Comparison of ENCODE assay signal across 8 mouse cellular contexts in the genomic region with DNA sequence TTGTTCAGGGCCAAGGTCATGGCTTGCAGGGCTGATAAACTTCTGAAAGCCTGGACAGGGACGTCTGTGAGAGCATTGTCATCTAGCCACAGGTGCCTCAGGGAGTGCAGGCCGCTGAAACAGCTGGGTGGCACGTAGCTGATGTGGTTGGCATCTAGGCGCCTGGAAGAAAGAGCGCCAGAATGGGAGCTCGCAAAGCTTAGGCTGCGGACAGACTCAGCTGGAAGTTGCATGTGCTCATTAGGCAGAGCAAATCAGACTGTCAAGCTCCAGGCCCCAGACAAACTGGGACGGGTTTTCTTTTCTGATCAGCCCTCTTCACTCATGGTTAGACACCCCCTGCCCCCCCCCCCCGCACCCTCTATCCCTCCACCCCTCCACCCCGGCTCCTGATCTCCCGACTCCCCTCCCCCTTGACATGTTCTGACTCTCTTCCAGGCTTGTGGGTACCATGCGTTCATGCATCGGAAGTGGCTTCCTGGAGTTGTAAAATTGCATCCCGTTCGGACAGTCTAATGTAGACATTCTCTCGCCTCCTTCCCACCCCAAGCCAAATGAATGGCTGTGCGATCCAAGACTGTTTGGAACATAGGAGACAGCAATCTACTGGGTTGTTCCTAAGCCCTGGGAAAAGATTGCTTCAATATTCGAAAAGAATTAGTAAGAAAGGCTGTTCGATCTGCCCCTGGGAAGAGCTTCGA.
DNase-seq lines count a peak whose midpoint lies in the region; ATAC-seq and TF ChIP-seq lines count a peak whose summit lies in the region.

No protein-coding gene starts in this region.

- no peaks in the 10 kb centered on the region for H3K27me3 ChIP-seq in kidney, postnatal 0 days (ENCODE audit: insufficient read depth, low read length)
- H3K27me3 ChIP-seq in embryonic facial prominence, embryonic 10.5 days (replicated peaks; ENCODE audit: low read depth, poor library complexity, severe bottlenecking) = peaks cover 27% of the 10 kb centered on the region
- H3K27me3 ChIP-seq in hindbrain, embryonic 14.5 days (ENCODE audit: control insufficient read depth, insufficient read depth, low read length) = no peaks in the 10 kb centered on the region
- H3K27me3 ChIP-seq in midbrain, embryonic 13.5 days = peaks cover 3% of the 10 kb centered on the region

- H3K27ac ChIP-seq in kidney, postnatal 0 days = no peak overlapping the region
- 0 out of 2 replicates have a peak overlapping the region, but pooled peaks have one; percentile 4 for H3K27ac ChIP-seq in embryonic facial prominence, embryonic 10.5 days (replicated peaks)
- H3K27ac ChIP-seq in hindbrain, embryonic 14.5 days = peak overlapping the region; percentile 28; the same call in 1 of the 2 replicates
- H3K27ac ChIP-seq in midbrain, embryonic 13.5 days = no peak overlapping the region

- H3K4me3 ChIP-seq in kidney, postnatal 0 days (replicated peaks; ENCODE audit: low read depth, low read length) = peak overlapping the region; percentile 6
- H3K4me3 ChIP-seq in embryonic facial prominence, embryonic 10.5 days = peak overlapping the region; percentile 44
- H3K4me3 ChIP-seq in hindbrain, embryonic 14.5 days (replicated peaks; ENCODE audit: low read length) = peak overlapping the region; percentile 5; the same call in 1 of the 2 replicates
- H3K4me3 ChIP-seq in midbrain, embryonic 13.5 days (replicated peaks) = peak overlapping the region; percentile 15

- H3K36me3 ChIP-seq in kidney, postnatal 0 days (ENCODE audit: insufficient read depth, low read length) = no peaks in the 10 kb centered on the region
- H3K36me3 ChIP-seq in embryonic facial prominence, embryonic 10.5 days (replicated peaks) = no peaks in the 10 kb centered on the region
- no peaks in the 10 kb centered on the region for H3K36me3 ChIP-seq in hindbrain, embryonic 14.5 days (replicated peaks; ENCODE audit: control insufficient read depth, insufficient read depth)
- H3K36me3 ChIP-seq in midbrain, embryonic 13.5 days = no peaks in the 10 kb centered on the region

- H3K9ac ChIP-seq in kidney, postnatal 0 days (ENCODE audit: low read depth, low read length) = no peak overlapping the region
- H3K9ac ChIP-seq in hindbrain, embryonic 14.5 days = peak overlapping the region; percentile 36; the same call in 1 of the 2 replicates
- peak overlapping the region; percentile 41; the same call in 1 of the 2 replicates for H3K9ac ChIP-seq in midbrain, embryonic 13.5 days (replicated peaks)

- ATAC-seq in kidney, postnatal 0 days (replicated peaks; ENCODE audit: low FRiP score, low read depth) = 0 out of 2 replicates have a peak, but pooled peaks have one; percentile 25
- peak; percentile 71; the same call in 1 of the 2 replicates for ATAC-seq in hindbrain, embryonic 14.5 days (ENCODE audit: low FRiP score)
- ATAC-seq in midbrain, embryonic 13.5 days = peak; percentile 77

- no peak for TF ChIP-seq CTCF in kidney, postnatal 0 days (IDR thresholded peaks at IDR 0.05; ENCODE audit: low read depth)

- 7% methylated on average over 20 of the region's 20 CpGs for WGBS in kidney, postnatal 0 days
- 14% methylated on average over 20 of the region's 20 CpGs for WGBS in embryonic facial prominence, embryonic 10.5 days
- 9% methylated on average over 19 of the region's 20 CpGs for WGBS in hindbrain, embryonic 14.5 days
- 12% methylated on average over 20 of the region's 20 CpGs for WGBS in midbrain, embryonic 13.5 days

- H3K4me2 ChIP-seq in kidney, postnatal 0 days (ENCODE audit: low read length) = peak overlapping the region; percentile 44
- peak overlapping the region; percentile 48 for H3K4me2 ChIP-seq in hindbrain, embryonic 14.5 days (replicated peaks)
- peak overlapping the region; percentile 48 for H3K4me2 ChIP-seq in midbrain, embryonic 13.5 days (replicated peaks)

- peaks cover 8% of the 10 kb centered on the region; the same call in 1 of the 2 replicates for H3K4me1 ChIP-seq in kidney, postnatal 0 days (replicated peaks; ENCODE audit: insufficient read depth, low read length)
- peaks cover 12% of the 10 kb centered on the region for H3K4me1 ChIP-seq in embryonic facial prominence, embryonic 10.5 days
- peaks cover 14% of the 10 kb centered on the region; the same call in 1 of the 2 replicates for H3K4me1 ChIP-seq in hindbrain, embryonic 14.5 days (replicated peaks; ENCODE audit: control insufficient read depth, insufficient read depth, low read length)
- H3K4me1 ChIP-seq in midbrain, embryonic 13.5 days (replicated peaks) = peaks cover 22% of the 10 kb centered on the region

- H3K9me3 ChIP-seq in kidney, postnatal 0 days (replicated peaks; ENCODE audit: low read length) = no peaks in the 10 kb centered on the region
- no peaks in the 10 kb centered on the region for H3K9me3 ChIP-seq in embryonic facial prominence, embryonic 10.5 days
- H3K9me3 ChIP-seq in hindbrain, embryonic 14.5 days (ENCODE audit: control insufficient read depth, low read length) = no peaks in the 10 kb centered on the region
- no peaks in the 10 kb centered on the region for H3K9me3 ChIP-seq in midbrain, embryonic 13.5 days

- peak; percentile 46 for DNase-seq in kidney, postnatal 0 days (ENCODE audit: low spot score)
- DNase-seq in kidney, adult 8-10 months = no peak
- peak; percentile 38 for DNase-seq in embryonic facial prominence, embryonic 10.5 days (ENCODE audit: low spot score)
- peak; percentile 53 for DNase-seq in hindbrain, embryonic 14.5 days (ENCODE audit: low spot score)
- DNase-seq in urinary bladder, postnatal 25 days (ENCODE audit: low spot score) = no peak
- no peak for DNase-seq in ovary, adult 18-20 months (ENCODE audit: low spot score)
- no peak for DNase-seq in adrenal gland, postnatal 4 days (ENCODE audit: low spot score in 2 of 2)

Comparison
In these comparisons a context has a peak if more than half of its experiments do, and no peak if none do; other contexts are left out.
1. DNase-seq: peak in kidney, postnatal 0 days (single experiment), embryonic facial prominence, embryonic 10.5 days (single experiment) and hindbrain, embryonic 14.5 days (single experiment); none in kidney, adult 8-10 months (0 of 2), urinary bladder, postnatal 25 days (single experiment), ovary, adult 18-20 months (single experiment) and adrenal gland, postnatal 4 days (0 of 2).
2. ATAC-seq: peak in every context shown above with its lines; median percentile 77 in midbrain, embryonic 13.5 days; 71 in hindbrain, embryonic 14.5 days; 25 in kidney, postnatal 0 days.
3. H3K27ac ChIP-seq: peak in embryonic facial prominence, embryonic 10.5 days (single experiment) and hindbrain, embryonic 14.5 days (single experiment); none in kidney, postnatal 0 days (single experiment) and midbrain, embryonic 13.5 days (single experiment).
4. Peak in every context shown above with its lines, with median percentiles within 50 percentile points of each other: H3K4me2 ChIP-seq and H3K4me3 ChIP-seq.